Mouse (Mus musculus) lung, embryonic 16.5 days (tissue): ENCODE results near the gene Tbc1d22a. TPM values are rescaled to one million over a fixed set of nuclear protein-coding genes. Genes with fewer than 3 reads are reported as not detected.
A peak's percentile ranks its signal among the peaks of the same experiment; 100 is the strongest.
"Not testable (repeated sequence)": the region's sequence is repeated elsewhere in the genome, so short reads cannot be mapped to it uniquely, and the experiment has no call there.

ENCODE experiments used
- ATAC-seq: fragments of 200-750 bp; cut with Nextera tagmentation; 2 replicates; pipeline ENCODE4 v1.8.0; 2017; ENCODE audit warnings: low read depth, mild to moderate bottlenecking, moderate library complexity
- H3K27ac ChIP-seq: fragments of 300-500 bp; sonication (generic); 2 replicates; pipeline ENCODE4 v1.5.1; 2014; ENCODE audit warnings: mild to moderate bottlenecking, control low read depth, low read length
- H3K27me3 ChIP-seq: fragments of 300-500 bp; sonication (generic); 2 replicates; pipeline ENCODE4 v1.6.1; 2014; ENCODE audit warnings: low read depth, low read length, mixed read lengths; ENCODE audit not compliant: control insufficient read depth, insufficient read depth
- H3K36me3 ChIP-seq: fragments of 300-500 bp; sonication (generic); 2 replicates; pipeline ENCODE4 v1.6.1; 2014; ENCODE audit warnings: low read length; ENCODE audit not compliant: control insufficient read depth, insufficient read depth
- H3K4me1 ChIP-seq: fragments of 300-500 bp; sonication (generic); replicated peaks from 2 replicates; pipeline ENCODE4 v1.6.1; 2014; ENCODE audit warnings: low read length, mixed read lengths; ENCODE audit not compliant: control insufficient read depth, insufficient read depth
- H3K4me2 ChIP-seq: fragments of 300-500 bp; sonication (generic); 2 replicates; pipeline ENCODE4 v1.6.1; 2014; ENCODE audit warnings: low read depth, low read length, control low read depth
- H3K4me3 ChIP-seq: fragments of 300-500 bp; sonication (generic); 2 replicates; pipeline ENCODE4 v1.5.1; 2014; ENCODE audit warnings: mild to moderate bottlenecking, low read length, control low read depth
- H3K9ac ChIP-seq: fragments of 300-500 bp; sonication (generic); 2 replicates; pipeline ENCODE4 v1.6.1; 2014; ENCODE audit warnings: low read length, control low read depth
- H3K9me3 ChIP-seq: fragments of 300-500 bp; sonication (generic); 2 replicates; pipeline ENCODE4 v1.6.1; 2016; ENCODE audit warnings: low read length; ENCODE audit not compliant: control insufficient read depth
- WGBS: fragments of 180-500 bp; shearing (Covaris S2); extraction: QIAGEN DNeasy Blood & Tissue Kit; methylation state at CpG from one replicate; pipeline ENCODE4 v1.1.7; 2014; 5-methylcytosine and 5-hydroxymethylcytosine counted together
- polyA plus RNA-seq: library from polyadenylated mRNA; unstranded; fragments of >200 nt; fragmentation: Nextera tagmentation; extraction: Ambion mirVana; gene quantifications from 2 replicates; pipeline ENCODE4 v1.2.1, GENCODE M21; 2015

Gene Tbc1d22a
- polyA plus RNA-seq, 1 experiment from 2014 or later, result 13.6 TPM

- peaks cover 7% of the 10 kb centered on the region; the same call in 1 of the 2 replicates for H3K4me1 ChIP-seq
- H3K4me3 ChIP-seq, result no peak overlapping the region
- ATAC-seq, result no peak
- H3K4me2 ChIP-seq, result no peak overlapping the region
- 66% methylated on average over 4 of the region's 4 CpGs for WGBS
- no peak overlapping the region for H3K9ac ChIP-seq
- H3K9me3 ChIP-seq, result no peaks in the 10 kb centered on the region
- no peaks in the 10 kb centered on the region for H3K36me3 ChIP-seq
- 0 out of 2 replicates have a peak overlapping the region, but pooled peaks have one; percentile 29 for H3K27ac ChIP-seq
- no peaks in the 10 kb centered on the region for H3K27me3 ChIP-seq
These were observed 7.9 kb upstream of the Tbc1d22a start for GRCm38 (mm10) chr15:86206385-86206784.

- not testable (repeated sequence) for ATAC-seq, H3K9me3 ChIP-seq, H3K27me3 ChIP-seq, H3K9ac ChIP-seq, H3K4me3 ChIP-seq, H3K36me3 ChIP-seq, H3K27ac ChIP-seq, H3K4me2 ChIP-seq
- 88% methylated on average over 5 of the region's 5 CpGs for WGBS
- peaks cover 15% of the 10 kb centered on the region for H3K4me1 ChIP-seq
These were observed 2.1 kb upstream of the Tbc1d22a start for GRCm38 (mm10) chr15:86212193-86212592.

- Histone ChIP-seq H3K9me3 (no peaks in the 10 kb centered on the region), H3K4me3 (peak overlapping the region; percentile 93), H3K27ac (peak overlapping the region; percentile 93), H3K4me2 (peak overlapping the region; percentile 98), H3K36me3 (no peaks in the 10 kb centered on the region), H3K4me1 (peaks cover 16% of the 10 kb centered on the region), H3K9ac (peak overlapping the region; percentile 95), H3K27me3 (no peaks in the 10 kb centered on the region)
- peak; percentile 63 for ATAC-seq
- WGBS, result 11% methylated on average over 25 of the region's 25 CpGs
These were observed 416 bp downstream of the Tbc1d22a start for GRCm38 (mm10) chr15:86214549-86215201.

- WGBS, result 81% methylated on average over 9 of the region's 9 CpGs
- not testable (repeated sequence) for H3K9ac ChIP-seq
These were observed 2.4 kb downstream of the Tbc1d22a start for GRCm38 (mm10) chr15:86216641-86217040.

GRCm38 (mm10) chr15:86219534-86220228 lies 5.4 kb downstream of the Tbc1d22a start:
- Histone ChIP-seq H3K27ac (peak overlapping the region; percentile 39), H3K9me3 (no peaks in the 10 kb centered on the region), H3K4me3 (no peak overlapping the region), H3K4me1 (peaks cover 16% of the 10 kb centered on the region), H3K9ac (no peak overlapping the region), H3K36me3 (no peaks in the 10 kb centered on the region), H3K27me3 (no peaks in the 10 kb centered on the region), H3K4me2 (no peak overlapping the region)
- WGBS, result 69% methylated on average over 7 of the region's 7 CpGs
- 0 out of 2 replicates have a peak, but pooled peaks have one; percentile 15 for ATAC-seq

More at GRCm38 (mm10) chr15:86216641-86217040, 2.4 kb downstream of the Tbc1d22a start:
- H3K36me3 ChIP-seq, H3K27me3 ChIP-seq, ATAC-seq, H3K4me2 ChIP-seq, H3K4me3 ChIP-seq, H3K27ac ChIP-seq, H3K9me3 ChIP-seq: not testable (repeated sequence)
- peaks cover 24% of the 10 kb centered on the region for H3K4me1 ChIP-seq

- Histone ChIP-seq H3K27ac (peak overlapping the region; percentile 39; the same call in 1 of the 2 replicates), H3K4me2 (no peak overlapping the region), H3K9ac (0 out of 2 replicates have a peak overlapping the region, but pooled peaks have one; percentile 7), H3K4me3 (no peak overlapping the region), H3K4me1 (peaks cover 10% of the 10 kb centered on the region; the same call in 1 of the 2 replicates), H3K27me3 (no peaks in the 10 kb centered on the region), H3K36me3 (no peaks in the 10 kb centered on the region), H3K9me3 (no peaks in the 10 kb centered on the region)
- 0 out of 2 replicates have a peak, but pooled peaks have one; percentile 17 for ATAC-seq
- WGBS, result 62% methylated on average over 5 of the region's 5 CpGs
These were observed 6.0 kb downstream of the Tbc1d22a start for GRCm38 (mm10) chr15:86220229-86220630.

- 0 out of 2 replicates have a peak overlapping the region, but pooled peaks have one; percentile 7 for H3K9ac ChIP-seq
- ATAC-seq, result no peak
- peak overlapping the region; percentile 39; the same call in 1 of the 2 replicates for H3K27ac ChIP-seq
- H3K9me3 ChIP-seq, result no peaks in the 10 kb centered on the region
- H3K4me2 ChIP-seq, result no peak overlapping the region
- no peak overlapping the region for H3K4me3 ChIP-seq
- H3K4me1 ChIP-seq, result peaks cover 9% of the 10 kb centered on the region; the same call in 1 of the 2 replicates
- no peaks in the 10 kb centered on the region for H3K36me3 ChIP-seq
- 69% methylated on average over 4 of the region's 4 CpGs for WGBS
- no peaks in the 10 kb centered on the region for H3K27me3 ChIP-seq
These were observed 6.5 kb downstream of the Tbc1d22a start for GRCm38 (mm10) chr15:86220715-86221114.

- no peak for ATAC-seq
- Histone ChIP-seq H3K4me2 (no peak overlapping the region), H3K4me1 (peaks cover 9% of the 10 kb centered on the region; the same call in 1 of the 2 replicates), H3K9me3 (no peaks in the 10 kb centered on the region), H3K27me3 (no peaks in the 10 kb centered on the region), H3K4me3 (no peak overlapping the region), H3K9ac (no peak overlapping the region), H3K27ac (no peak overlapping the region), H3K36me3 (no peaks in the 10 kb centered on the region)
- 79% methylated on average over 4 of the region's 4 CpGs for WGBS
These were observed 7.1 kb downstream of the Tbc1d22a start for GRCm38 (mm10) chr15:86221369-86221768.

- H3K4me2 ChIP-seq, H3K4me1 ChIP-seq, H3K36me3 ChIP-seq, ATAC-seq, H3K27ac ChIP-seq, H3K4me3 ChIP-seq, H3K27me3 ChIP-seq, H3K9ac ChIP-seq, H3K9me3 ChIP-seq: not testable (repeated sequence)
- 75% methylated on average over 11 of the region's 11 CpGs for WGBS
These were observed 7.6 kb downstream of the Tbc1d22a start for GRCm38 (mm10) chr15:86221901-86222300.
